Mouse (Mus musculus): ENCODE data around the gene Polh. TPM values are rescaled to one million over a fixed set of nuclear protein-coding genes. Genes with fewer than 3 reads are reported as not detected.

Gene Polh
- polyA plus RNA-seq (2012; ENCODE audit: low replicate concordance): 0.54 and 4.1 TPM in 2 replicates

DNA sequence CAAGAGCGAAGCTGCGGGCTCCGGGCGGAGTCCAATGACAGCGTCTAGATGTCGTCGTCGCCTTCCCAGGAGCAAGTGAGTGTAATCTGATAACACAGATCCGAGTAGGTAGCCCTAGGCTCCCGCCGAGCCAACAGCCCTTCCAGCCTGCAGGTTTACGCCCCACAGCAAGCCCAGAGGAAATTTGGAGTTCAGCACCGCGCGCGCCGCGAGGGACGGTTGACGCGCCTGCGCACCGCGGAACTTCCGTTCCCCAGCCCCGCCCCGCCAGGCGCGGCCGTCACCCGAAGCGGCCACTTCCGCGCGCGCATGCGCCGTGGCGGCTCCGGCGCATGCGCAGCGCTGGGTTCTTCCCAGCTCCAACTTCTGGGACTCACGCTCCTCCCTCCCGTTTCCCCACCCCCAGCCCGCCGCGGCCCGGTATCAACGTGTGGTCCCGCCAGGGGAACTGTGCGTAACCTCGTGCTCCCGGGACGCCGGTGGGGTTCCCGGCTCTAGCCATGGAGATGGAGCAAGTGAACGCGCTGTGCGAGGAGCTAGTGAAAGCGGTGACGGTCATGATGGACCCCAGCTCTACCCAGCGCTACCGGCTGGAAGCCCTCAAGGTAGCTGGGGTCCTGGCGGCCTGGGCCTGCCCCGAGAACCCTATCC lies at the start of gene Polh, which contains the start of gene Xpo5:
Polh (minus strand) TSS at position 225 of the 651 bp plus-strand sequence.
Xpo5 (plus strand) TSS at position 362 of the 651 bp plus-strand sequence.

DNA sequence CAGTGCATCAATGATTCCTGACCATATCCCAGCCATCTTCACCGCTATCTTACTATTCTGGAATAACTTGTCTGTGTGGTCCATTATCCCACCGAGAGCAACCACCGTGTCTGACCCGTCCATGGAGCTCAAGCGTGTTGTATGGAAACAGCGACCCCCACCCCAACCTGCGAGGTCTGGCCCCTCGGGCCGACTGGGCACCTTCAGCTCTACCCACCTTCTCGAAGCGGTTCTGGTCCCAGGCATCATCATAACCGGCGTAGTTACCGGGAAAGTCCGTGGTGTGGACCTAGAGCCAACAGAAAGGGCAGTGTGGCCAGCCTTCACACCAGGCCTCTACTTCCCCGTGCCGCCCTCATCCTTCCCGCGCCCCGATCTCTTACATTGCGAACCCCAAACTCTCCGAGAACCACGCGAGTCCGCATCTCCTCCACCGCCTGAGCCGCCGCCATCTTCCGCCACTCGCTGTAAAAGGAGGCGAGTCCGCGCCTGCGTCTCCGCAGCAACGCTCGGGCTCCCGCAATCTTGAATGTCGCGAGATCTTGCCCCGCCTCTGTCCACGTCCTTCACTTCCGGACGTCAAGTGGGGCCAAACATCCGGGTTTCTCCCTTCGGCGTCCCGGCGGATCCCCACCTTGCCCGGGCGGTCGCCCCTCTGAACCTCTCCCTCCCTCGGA lies 45.2 kb upstream of the Polh start, which contains the start of the genes Polr1c and Yipf3:
Polr1c (minus strand) TSS at position 543 of the 677 bp plus-strand sequence.
Yipf3 (plus strand) TSS at position 569 of the 677 bp plus-strand sequence.

DNA sequence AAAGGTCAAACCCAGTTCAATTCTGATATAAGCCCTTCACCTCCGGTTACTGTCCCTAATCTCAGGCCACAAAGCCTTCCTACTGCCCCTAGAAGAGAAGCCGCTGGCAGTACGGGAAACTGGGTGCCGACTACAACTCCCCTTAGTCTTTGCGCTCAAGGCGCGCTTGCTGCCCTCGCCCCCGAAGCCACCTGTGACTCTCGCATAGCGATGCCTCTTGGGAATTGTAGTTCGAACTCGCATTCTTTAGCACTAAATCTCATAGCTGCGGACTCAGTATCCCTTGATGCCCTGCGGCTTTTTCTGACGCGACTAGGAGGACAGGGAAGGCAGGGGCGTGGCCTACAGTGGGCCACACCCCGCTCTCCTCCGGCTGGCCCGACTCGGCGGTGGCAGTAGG lies 41.8 kb downstream of the Polh start, which contains the start of gene Gtpbp2:
Gtpbp2 (plus strand) TSS at position 347 of the 400 bp plus-strand sequence.

DNA sequence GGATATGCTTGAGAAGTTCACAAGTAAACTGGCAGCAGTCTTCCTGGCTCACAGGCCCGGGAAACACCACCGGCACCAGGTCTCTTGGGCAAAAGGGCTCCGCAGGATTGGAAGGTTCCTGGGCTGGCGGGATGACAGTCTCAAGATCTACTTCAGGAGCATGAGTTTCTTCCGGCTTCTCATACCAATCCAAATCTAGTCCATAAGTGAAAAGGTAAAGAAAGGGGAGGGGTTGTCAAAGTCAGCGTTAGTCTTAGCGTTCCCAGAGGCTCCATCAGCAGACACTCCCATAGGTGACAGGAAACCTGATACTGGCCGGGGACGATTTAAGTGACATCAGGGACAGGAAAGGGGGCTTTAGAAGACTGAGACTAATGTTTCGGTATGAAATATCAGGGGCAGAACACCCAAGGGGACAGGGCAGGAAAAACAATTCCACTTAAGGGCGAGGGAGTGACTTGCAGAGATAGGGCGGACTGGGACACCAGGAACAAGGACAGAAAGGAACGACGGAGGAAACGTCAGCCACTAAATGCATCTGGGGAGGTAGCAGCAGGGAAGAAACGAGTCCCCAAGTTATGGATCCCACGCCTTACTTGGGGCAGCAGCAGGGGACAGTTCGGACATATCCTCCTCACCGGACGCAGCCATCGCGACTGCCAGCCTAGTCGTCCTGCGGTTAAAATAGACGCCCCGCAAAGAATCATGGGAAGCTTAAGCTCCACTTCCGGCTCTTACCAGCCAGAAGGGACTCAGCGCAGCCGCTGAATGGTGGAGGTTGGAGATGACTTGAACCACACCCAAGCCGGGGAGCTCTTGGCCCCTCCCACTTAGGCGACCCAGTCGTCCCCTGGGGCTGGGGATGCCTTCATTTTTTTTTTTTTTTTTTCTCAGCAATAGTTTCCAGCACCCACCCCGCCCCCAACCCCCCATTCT lies 49.3 kb downstream of the Polh start, which contains the start of gene Mad2l1bp:
Mad2l1bp (minus strand) TSS at position 707 of the 936 bp plus-strand sequence.

DNA sequence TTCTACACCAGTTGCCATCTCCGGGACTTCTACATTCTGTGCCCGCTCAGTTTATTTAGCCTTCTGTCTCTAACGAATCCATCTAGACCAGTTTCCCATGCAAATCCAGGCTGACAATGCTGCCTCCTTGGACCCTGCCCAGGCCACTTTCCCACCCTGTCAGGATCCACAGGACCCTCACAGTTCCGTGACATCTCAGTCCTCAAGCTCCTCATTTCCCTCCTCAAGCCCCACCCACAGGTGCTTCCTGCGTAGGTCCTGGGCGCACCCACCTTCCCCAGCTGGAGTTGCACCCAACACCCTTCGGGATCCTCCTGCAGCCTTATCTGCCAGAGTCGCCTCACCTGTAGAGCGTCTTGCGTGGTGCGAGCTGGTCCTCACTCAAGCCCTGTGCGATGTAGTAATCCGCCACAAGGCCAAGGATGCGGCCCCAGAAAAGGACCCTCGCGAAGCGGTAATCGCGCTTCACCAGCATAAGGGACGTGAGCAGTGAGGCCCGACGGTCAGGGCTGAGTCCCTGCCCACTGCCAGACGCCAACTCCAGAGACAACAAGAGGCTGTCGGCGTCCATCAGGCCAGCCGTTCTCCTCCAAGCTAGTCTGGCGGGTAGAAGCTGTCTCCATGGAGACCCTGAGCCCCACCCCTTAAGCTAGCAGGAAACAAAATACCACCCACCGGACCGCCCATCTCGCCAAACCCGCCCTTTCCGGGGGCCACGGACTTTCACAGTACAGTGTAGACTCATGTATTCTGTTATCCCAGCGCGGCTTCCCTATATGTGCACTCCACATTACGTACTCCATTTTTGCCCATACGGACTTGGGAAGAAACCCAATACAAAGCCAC lies 58.6 kb downstream of the Polh start, which contains the start of gene Rsph9:
Rsph9 (minus strand) TSS at position 639 of the 846 bp plus-strand sequence.

Other genes with a start within 250 kb of the Polh start
- 14.5 and 21.1 TPM in 2 replicates for gene Vegfa, start 170.3 kb downstream of the Polh start, polyA plus RNA-seq (2012; ENCODE audit: low replicate concordance)
- 48.8 and 49.1 TPM in 2 replicates for gene Mrps18a, start 91.7 kb downstream of the Polh start, polyA plus RNA-seq (2012; ENCODE audit: low replicate concordance)
- 0.25 TPM in 1 of 2 replicates, not detected in the other for gene Rsph9, start 58.4 kb downstream of the Polh start, polyA plus RNA-seq (2012; ENCODE audit: low replicate concordance)
- 1.9 and 8.2 TPM in 2 replicates for gene Mad2l1bp, start 49.1 kb downstream of the Polh start, polyA plus RNA-seq (2012; ENCODE audit: low replicate concordance)
- 96.1 and 260 TPM in 2 replicates for gene Gtpbp2, start 41.6 kb downstream of the Polh start, polyA plus RNA-seq (2012; ENCODE audit: low replicate concordance)
- 3.6 and 7.9 TPM in 2 replicates for gene Xpo5, start 137 bp upstream of the Polh start, polyA plus RNA-seq (2012; ENCODE audit: low replicate concordance)
- 10.7 and 15.0 TPM in 2 replicates for gene Polr1c, start 45.4 kb upstream of the Polh start, polyA plus RNA-seq (2012; ENCODE audit: low replicate concordance)
- gene Yipf3, start 45.4 kb upstream of the Polh start, polyA plus RNA-seq (2012; ENCODE audit: low replicate concordance): 130 and 184 TPM in 2 replicates
- 1.2 and 2.7 TPM in 2 replicates for gene Lrrc73, start 50.9 kb upstream of the Polh start, polyA plus RNA-seq (2012; ENCODE audit: low replicate concordance)
- 75.3 and 89.6 TPM in 2 replicates for gene Tjap1, start 80.4 kb upstream of the Polh start, polyA plus RNA-seq (2012; ENCODE audit: low replicate concordance)
- gene Dlk2, start 94.8 kb upstream of the Polh start, polyA plus RNA-seq (2012; ENCODE audit: low replicate concordance): 0.17 TPM in 1 of 2 replicates, not detected in the other
- gene Abcc10, start 125.7 kb upstream of the Polh start, polyA plus RNA-seq (2012; ENCODE audit: low replicate concordance): 14.2 and 18.7 TPM in 2 replicates
- gene Zfp318, start 181.1 kb upstream of the Polh start, polyA plus RNA-seq (2012; ENCODE audit: low replicate concordance): 7.3 and 10.6 TPM in 2 replicates
- gene Crip3, start 226.3 kb upstream of the Polh start, polyA plus RNA-seq (2012; ENCODE audit: low replicate concordance): 1.0 TPM in 1 of 2 replicates, not detected in the other
- gene Slc22a7, start 235.8 kb upstream of the Polh start, polyA plus RNA-seq (2012; ENCODE audit: low replicate concordance): not detected in 2 replicates

Data from leukemia stem cell, adult 10-12 weeks (primary cell).